Mouse (Mus musculus) embryonic facial prominence, embryonic 10.5 days (tissue): ENCODE data around the gene Gm37419. TPM values are rescaled to one million over a fixed set of nuclear protein-coding genes. Genes with fewer than 3 reads are reported as not detected.

Experiments
- DNase-seq: peaks from one replicate; pipeline ENCODE4 v3.0.0-alpha.2; 2017; ENCODE audit warnings: low spot score
- H3K27ac ChIP-seq: fragments of 300-500 bp; sonication (generic); replicated peaks from 2 replicates; pipeline ENCODE4 v1.5.1; 2016; ENCODE audit warnings: mild to moderate bottlenecking
- H3K27me3 ChIP-seq: fragments of 300-500 bp; sonication (generic); replicated peaks from 2 replicates; pipeline ENCODE4 v1.6.1; 2016; ENCODE audit warnings: low read depth, mild to moderate bottlenecking; ENCODE audit not compliant: poor library complexity, severe bottlenecking
- H3K36me3 ChIP-seq: fragments of 300-500 bp; sonication (generic); replicated peaks from 2 replicates; pipeline ENCODE4 v1.6.1; 2016; ENCODE audit warnings: mild to moderate bottlenecking, moderate library complexity
- H3K4me1 ChIP-seq: fragments of 300-500 bp; sonication (generic); 2 replicates; pipeline ENCODE4 v1.6.1; 2016
- H3K4me3 ChIP-seq: fragments of 300-500 bp; sonication (generic); 2 replicates; pipeline ENCODE4 v1.5.1; 2016; ENCODE audit warnings: mild to moderate bottlenecking, moderate library complexity
- H3K9me3 ChIP-seq: fragments of 300-500 bp; sonication (generic); 2 replicates; pipeline ENCODE4 v1.6.1; 2016; ENCODE audit warnings: mild to moderate bottlenecking
- WGBS: fragments of 180-500 bp; shearing (Covaris S2); methylation state at CpG from one replicate; pipeline ENCODE4 v1.1.7; 2016; 5-methylcytosine and 5-hydroxymethylcytosine counted together
- polyA plus RNA-seq: library from polyadenylated mRNA; unstranded; fragments of >200 nt; fragmentation: Nextera tagmentation; extraction: Ambion mirVana; gene quantifications from 2 replicates; pipeline ENCODE4 v1.2.1, GENCODE M21; 2016

The Gm37419 gene
- polyA plus RNA-seq = not detected in 2 replicates

GRCm38 (mm10) chr16:23988466-23989208, at the start of gene Gm37419, which contains the start of gene Bcl6:
TSS of gene Gm37419 (plus strand) at chr16:23988482.
TSS of gene Bcl6 (minus strand) at chr16:23988852.
- WGBS = under 1% methylated on average over 68 of the region's 68 CpGs

GRCm38 (mm10) chr16:23944801-23945200, 43.5 kb upstream of the Gm37419 start:
- no peak overlapping the region for H3K4me3 ChIP-seq
- H3K27ac ChIP-seq = no peak overlapping the region
- no peaks in the 10 kb centered on the region for H3K9me3 ChIP-seq
- 79% methylated on average over 3 of the region's 3 CpGs for WGBS
- H3K36me3 ChIP-seq = no peaks in the 10 kb centered on the region
- H3K4me1 ChIP-seq = no peaks in the 10 kb centered on the region
- DNase-seq = no peak
- no peaks in the 10 kb centered on the region for H3K27me3 ChIP-seq

More at GRCm38 (mm10) chr16:23988466-23989208, at the start of gene Gm37419, which contains the start of gene Bcl6:
- Histone ChIP-seq H3K36me3 (no peaks in the 10 kb centered on the region), H3K4me3 (peak within 1 kb of the TSS; percentile 85), H3K9me3 (no peaks in the 10 kb centered on the region), H3K27ac (peak within 1 kb of the TSS; percentile 99), H3K4me1 (peaks cover 54% of the 10 kb centered on the region), H3K27me3 (peaks cover 50% of the 10 kb centered on the region)
- peak; percentile 88 for DNase-seq

- Histone ChIP-seq H3K9me3 (no peaks in the 10 kb centered on the region), H3K4me1 (no peaks in the 10 kb centered on the region; the same call in 1 of the 2 replicates), H3K27me3 (no peaks in the 10 kb centered on the region), H3K36me3 (no peaks in the 10 kb centered on the region), H3K27ac (no peak overlapping the region), H3K4me3 (no peak overlapping the region)
- WGBS = 90% methylated on average over 6 of the region's 6 CpGs
- no peak for DNase-seq
These were observed 40.6 kb upstream of the Gm37419 start for GRCm38 (mm10) chr16:23947654-23948053.

DNA sequence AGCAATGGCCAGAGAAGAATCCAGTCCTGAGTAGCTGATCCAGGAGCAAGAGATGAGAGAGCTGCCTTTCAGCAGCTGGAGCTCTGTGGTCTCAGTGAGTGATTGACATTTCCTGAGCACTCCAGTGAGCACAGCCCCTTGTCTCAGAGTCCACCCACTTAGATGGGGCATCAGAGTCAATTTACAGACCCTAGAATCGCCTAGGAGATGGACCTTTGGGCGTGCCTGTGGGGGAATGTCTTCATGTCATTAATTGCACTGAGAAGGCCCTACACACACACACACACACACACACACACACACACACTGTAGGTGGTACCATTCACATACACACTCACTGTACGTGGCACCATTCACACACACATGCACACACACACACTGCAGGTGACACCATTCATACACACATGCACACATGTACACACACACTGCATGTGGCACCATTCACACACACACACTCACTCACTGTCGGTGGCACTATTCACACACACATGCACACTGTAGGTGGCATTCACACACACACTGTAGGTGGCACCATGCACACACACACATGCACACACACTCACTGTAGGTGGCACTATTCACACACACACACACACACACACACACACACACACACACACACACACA, 36.1 kb upstream of the Gm37419 start:
- no peak overlapping the region for H3K4me3 ChIP-seq
- H3K36me3 ChIP-seq = no peaks in the 10 kb centered on the region
- WGBS = 77% methylated on average over 4 of the region's 4 CpGs
- H3K9me3 ChIP-seq = no peaks in the 10 kb centered on the region
- H3K4me1 ChIP-seq = no peaks in the 10 kb centered on the region; the same call in 1 of the 2 replicates
- no peak overlapping the region for H3K27ac ChIP-seq
- H3K27me3 ChIP-seq = no peaks in the 10 kb centered on the region
- no peak for DNase-seq

GRCm38 (mm10) chr16:23953189-23953958, 34.9 kb upstream of the Gm37419 start:
- H3K4me3 ChIP-seq = no peak overlapping the region
- H3K27me3 ChIP-seq = no peaks in the 10 kb centered on the region
- no peaks in the 10 kb centered on the region; the same call in 1 of the 2 replicates for H3K4me1 ChIP-seq
- WGBS = 55% methylated on average over 11 of the region's 11 CpGs
- H3K36me3 ChIP-seq = no peaks in the 10 kb centered on the region
- no peaks in the 10 kb centered on the region for H3K9me3 ChIP-seq
- peak; percentile 75 for DNase-seq
- no peak overlapping the region; the same call in 1 of the 2 replicates for H3K27ac ChIP-seq

DNA sequence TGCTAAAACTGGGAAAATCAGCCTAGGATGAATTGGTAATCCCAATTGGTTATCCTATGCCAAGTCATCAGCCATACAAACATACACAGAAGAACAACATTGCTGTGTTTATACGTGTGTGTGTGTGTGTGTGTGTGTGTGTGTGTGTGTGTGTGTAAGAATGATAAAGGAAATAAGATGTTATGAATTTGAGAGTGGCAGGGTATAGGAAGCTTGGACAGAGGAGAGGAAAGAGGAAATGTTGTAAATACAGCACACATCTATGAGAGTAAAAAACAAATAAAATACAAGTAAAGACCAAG, 34.4 kb upstream of the Gm37419 start:
- Histone ChIP-seq H3K4me1 (no peaks in the 10 kb centered on the region; the same call in 1 of the 2 replicates), H3K36me3 (no peaks in the 10 kb centered on the region), H3K27ac (no peak overlapping the region), H3K27me3 (no peaks in the 10 kb centered on the region), H3K9me3 (no peaks in the 10 kb centered on the region), H3K4me3 (no peak overlapping the region)
- DNase-seq = no peak
- 15% methylated on average over 1 of the region's 1 CpGs for WGBS

GRCm38 (mm10) chr16:23958938-23959337, 29.3 kb upstream of the Gm37419 start:
- Histone ChIP-seq H3K4me1 (peaks cover 4% of the 10 kb centered on the region; the same call in 1 of the 2 replicates), H3K36me3 (no peaks in the 10 kb centered on the region), H3K27me3 (no peaks in the 10 kb centered on the region), H3K27ac (no peak overlapping the region), H3K9me3 (no peaks in the 10 kb centered on the region), H3K4me3 (no peak overlapping the region)
- no peak for DNase-seq

DNA sequence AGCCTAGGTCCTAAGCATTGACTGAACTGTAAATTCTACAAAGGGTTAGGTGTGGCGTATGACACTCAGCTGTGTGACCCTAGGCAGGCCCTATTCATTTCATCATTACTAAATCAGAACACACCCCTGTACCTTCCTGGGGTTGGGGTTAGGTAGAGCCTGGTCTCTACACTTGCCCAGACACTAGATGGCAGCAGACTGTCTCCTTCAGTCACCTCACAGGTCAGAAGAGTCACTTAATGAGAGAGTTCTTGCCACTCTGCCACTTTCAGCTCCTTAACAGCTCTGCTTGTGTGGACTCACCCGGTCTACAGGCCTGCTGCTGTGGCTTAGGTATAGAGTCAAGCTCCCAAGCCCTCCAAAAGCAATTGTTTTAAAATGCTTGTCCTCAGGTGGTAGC, 25.9 kb upstream of the Gm37419 start:
- H3K36me3 ChIP-seq = no peaks in the 10 kb centered on the region
- 87% methylated on average over 2 of the region's 2 CpGs for WGBS
- no peaks in the 10 kb centered on the region for H3K9me3 ChIP-seq
- H3K27me3 ChIP-seq = no peaks in the 10 kb centered on the region
- peaks cover 6% of the 10 kb centered on the region; the same call in 1 of the 2 replicates for H3K4me1 ChIP-seq
- no peak overlapping the region for H3K4me3 ChIP-seq
- no peak overlapping the region for H3K27ac ChIP-seq
- no peak for DNase-seq

- DNase-seq = no peak
- H3K9me3 ChIP-seq = no peaks in the 10 kb centered on the region
- H3K36me3 ChIP-seq = no peaks in the 10 kb centered on the region
- no peak overlapping the region for H3K4me3 ChIP-seq
- peaks cover 6% of the 10 kb centered on the region; the same call in 1 of the 2 replicates for H3K4me1 ChIP-seq
- H3K27ac ChIP-seq = no peak overlapping the region
- WGBS = 79% methylated on average over 22 of the region's 22 CpGs
- H3K27me3 ChIP-seq = no peaks in the 10 kb centered on the region
These were observed 24.2 kb upstream of the Gm37419 start for GRCm38 (mm10) chr16:23963896-23964668.

DNA sequence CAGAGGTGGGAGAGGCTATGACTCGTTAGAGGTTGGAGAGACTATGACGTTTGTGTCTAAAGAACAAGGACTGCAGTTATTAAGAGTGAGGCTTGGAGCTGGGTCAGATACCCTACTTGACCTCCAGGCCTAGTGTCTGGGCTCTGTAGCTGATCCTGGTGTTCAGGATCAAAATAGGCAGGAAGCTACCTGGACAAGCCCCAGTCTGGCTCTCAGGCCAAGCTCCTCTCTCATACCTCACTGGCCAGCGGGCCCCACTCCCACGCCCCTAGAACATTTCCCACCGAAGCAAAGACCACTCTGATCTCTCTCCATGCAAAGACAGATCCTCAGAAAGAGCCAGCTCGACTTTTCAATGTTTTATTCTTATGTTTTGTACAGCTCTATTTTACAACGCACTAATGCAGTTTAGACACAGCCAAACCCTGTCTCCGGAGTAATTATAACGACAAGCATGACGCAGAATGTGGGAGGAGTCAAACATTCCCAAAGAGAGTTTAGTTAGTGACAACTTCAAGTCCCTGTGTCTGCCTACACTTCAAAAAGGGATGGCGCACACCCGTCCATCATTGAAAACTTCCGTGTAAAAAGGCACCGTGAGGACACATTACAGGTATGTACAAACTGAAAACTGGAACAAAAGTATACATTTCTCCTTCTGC, 23.4 kb upstream of the Gm37419 start:
- Histone ChIP-seq H3K27me3 (no peaks in the 10 kb centered on the region), H3K9me3 (no peaks in the 10 kb centered on the region), H3K27ac (no peak overlapping the region), H3K4me3 (no peak overlapping the region), H3K36me3 (no peaks in the 10 kb centered on the region), H3K4me1 (peaks cover 6% of the 10 kb centered on the region; the same call in 1 of the 2 replicates)
- 81% methylated on average over 14 of the region's 14 CpGs for WGBS
- DNase-seq = no peak

- Histone ChIP-seq H3K4me3 (no peak overlapping the region), H3K27ac (no peak overlapping the region), H3K27me3 (no peaks in the 10 kb centered on the region), H3K36me3 (no peaks in the 10 kb centered on the region), H3K4me1 (peaks cover 6% of the 10 kb centered on the region; the same call in 1 of the 2 replicates), H3K9me3 (no peaks in the 10 kb centered on the region)
- DNase-seq = no peak
- 87% methylated on average over 14 of the region's 14 CpGs for WGBS
These were observed 22.2 kb upstream of the Gm37419 start for GRCm38 (mm10) chr16:23966066-23966465.
